Mouse (Mus musculus): ENCODE results near the gene 4933430I17Rik. TPM values are rescaled to one million over a fixed set of nuclear protein-coding genes. Genes with fewer than 3 reads are reported as not detected.
"Not testable (repeated sequence)": the region's sequence is repeated elsewhere in the genome, so short reads cannot be mapped to it uniquely, and the experiment has no call there.

Gene 4933430I17Rik
- total RNA-seq, 2 experiments from 2014 or later: not detected

DNA sequence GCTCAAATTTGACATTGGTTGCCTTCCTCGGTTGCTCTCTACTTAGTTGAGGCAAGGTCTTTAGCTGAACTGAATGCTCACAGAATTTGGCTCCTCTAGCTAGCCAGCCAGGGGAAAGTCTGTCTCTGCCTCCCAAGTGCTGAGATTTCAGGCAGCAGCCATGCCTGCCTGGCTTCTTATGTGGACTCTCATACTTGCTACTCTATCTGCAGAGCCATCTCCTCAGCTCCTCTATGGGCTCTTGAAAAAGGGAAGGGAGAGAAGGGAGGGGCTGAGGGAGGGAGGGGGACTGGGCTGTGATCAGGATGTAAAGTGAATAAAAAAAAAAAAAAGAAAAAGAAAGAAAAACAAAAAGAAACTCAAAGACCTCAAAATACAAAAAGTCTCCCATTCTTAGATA, 65.7 kb downstream of the 4933430I17Rik start:
- ATAC-seq (replicated peaks; ENCODE audit: low FRiP score, poor library complexity, severe bottlenecking): no peak

DNA sequence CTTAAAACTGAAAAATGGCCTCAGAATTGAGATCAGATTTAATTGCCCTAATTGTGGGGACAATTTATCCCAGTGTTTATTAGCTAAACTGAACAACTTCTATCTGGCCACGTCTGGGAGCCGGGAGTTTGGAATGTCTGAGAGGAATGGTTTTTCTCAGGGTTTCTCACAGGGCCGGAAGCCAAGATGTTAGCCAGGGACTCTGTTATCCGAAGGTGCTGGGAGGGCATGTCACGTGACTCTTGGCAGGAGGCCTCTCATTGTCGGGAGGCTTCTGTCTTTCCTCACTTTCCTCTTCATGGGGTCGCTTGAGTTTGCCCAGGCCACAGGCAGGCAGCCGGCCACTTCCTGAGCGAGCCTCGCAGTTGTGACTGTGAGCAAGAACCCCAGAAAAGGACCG, 66.2 kb downstream of the 4933430I17Rik start:
- no peak for ATAC-seq (replicated peaks; ENCODE audit: low FRiP score, poor library complexity, severe bottlenecking)

DNA sequence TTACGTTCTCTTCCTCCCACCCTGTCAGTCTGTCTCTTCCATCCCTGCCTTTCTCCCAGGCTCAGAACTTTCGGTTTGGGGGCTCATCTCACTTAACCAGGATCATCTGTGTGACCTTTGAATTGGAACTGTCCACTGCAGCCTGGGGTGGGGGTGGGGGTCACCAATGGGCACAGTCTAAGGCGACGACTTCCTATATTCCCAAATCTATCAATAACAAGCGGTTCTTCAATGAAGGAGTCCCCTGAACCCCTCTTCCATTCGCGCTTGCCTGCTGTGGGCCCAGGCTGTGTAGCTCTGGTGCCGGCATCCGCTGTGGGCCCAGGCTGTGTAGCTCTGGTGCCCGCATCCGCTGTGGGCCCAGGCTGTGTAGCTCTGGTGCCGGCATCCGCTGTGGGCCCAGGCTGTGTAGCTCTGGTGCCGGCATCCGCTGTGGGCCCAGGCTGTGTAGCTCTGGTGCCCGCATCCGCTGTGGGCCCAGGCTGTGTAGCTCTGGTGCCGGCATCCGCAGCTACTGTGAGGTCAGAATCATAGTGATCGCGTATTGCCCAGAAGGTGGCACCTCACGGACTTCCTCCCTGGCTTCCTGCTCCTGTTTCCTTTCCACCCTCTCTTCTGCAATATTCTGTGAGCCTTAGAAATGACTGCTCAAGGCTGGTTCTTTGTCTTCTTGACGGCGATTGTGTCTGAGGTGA, 68.5 kb downstream of the 4933430I17Rik start:
- ATAC-seq (replicated peaks; ENCODE audit: low FRiP score, poor library complexity, severe bottlenecking): not testable (repeated sequence)

DNA sequence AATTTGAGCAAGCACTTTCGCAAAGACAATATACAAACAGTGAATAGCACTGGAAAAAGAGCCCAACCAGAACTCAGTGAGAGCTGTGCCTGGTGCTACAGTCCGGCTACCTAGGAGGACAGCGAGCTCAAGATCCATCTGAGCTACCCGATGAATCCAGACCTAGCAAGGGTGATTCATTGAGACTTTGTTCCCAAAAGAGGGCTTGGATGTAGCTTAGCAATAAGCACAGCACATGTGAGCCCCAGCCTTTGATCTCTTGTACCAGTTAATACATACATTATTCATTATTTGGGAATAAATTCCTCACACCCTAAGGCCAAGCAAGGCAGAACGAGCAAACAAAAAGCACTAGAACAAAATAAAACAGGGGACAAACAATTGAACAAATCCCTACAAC, 69.3 kb downstream of the 4933430I17Rik start:
- no peak for ATAC-seq (replicated peaks; ENCODE audit: low FRiP score, poor library complexity, severe bottlenecking)

DNA sequence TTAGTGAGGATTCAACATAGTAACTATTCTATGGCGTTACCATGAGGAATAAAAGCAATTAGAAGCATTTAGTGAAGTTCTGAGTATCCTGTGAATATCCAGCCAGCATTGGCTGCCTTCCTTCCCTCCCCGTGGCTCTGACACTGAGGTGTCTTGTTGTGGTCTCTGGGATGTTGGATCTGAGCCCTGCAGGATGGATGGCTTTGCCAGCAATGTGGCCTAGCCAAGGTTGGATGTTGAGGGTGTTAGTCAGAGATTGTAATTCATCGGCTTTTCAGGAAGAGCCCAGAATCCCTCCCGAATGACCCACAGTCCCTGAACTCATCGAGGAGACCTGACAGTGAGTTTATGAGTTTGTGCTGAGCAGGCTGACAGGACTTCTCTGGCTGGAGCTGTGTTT, 70.9 kb downstream of the 4933430I17Rik start:
- ATAC-seq (replicated peaks; ENCODE audit: low FRiP score, poor library complexity, severe bottlenecking): no peak

Other genes with a start within 250 kb of the 4933430I17Rik start
- gene Fkbp15, start 164.8 kb upstream of the 4933430I17Rik start, total RNA-seq (2015; ENCODE audit: low replicate concordance): 23.1 and 29.9 TPM in 2 replicates
- 35.2 and 49.7 TPM in 2 replicates for gene Fkbp15, start 164.8 kb upstream of the 4933430I17Rik start, total RNA-seq (2017; ENCODE audit: low replicate concordance)
- 6.7 and 10.1 TPM in 2 replicates for gene Slc31a1, start 164.6 kb upstream of the 4933430I17Rik start, total RNA-seq (2015; ENCODE audit: low replicate concordance)
- gene Slc31a1, start 164.6 kb upstream of the 4933430I17Rik start, total RNA-seq (2017; ENCODE audit: low replicate concordance): 4.2 and 4.5 TPM in 2 replicates
- gene Cdc26, start 116.7 kb upstream of the 4933430I17Rik start, total RNA-seq (2015; ENCODE audit: low replicate concordance): 54.5 and 68.1 TPM in 2 replicates
- 17.9 and 37.6 TPM in 2 replicates for gene Cdc26, start 116.7 kb upstream of the 4933430I17Rik start, total RNA-seq (2017; ENCODE audit: low replicate concordance)
- 12.6 and 15.9 TPM in 2 replicates for gene Prpf4, start 116.6 kb upstream of the 4933430I17Rik start, total RNA-seq (2015; ENCODE audit: low replicate concordance)
- gene Prpf4, start 116.6 kb upstream of the 4933430I17Rik start, total RNA-seq (2017; ENCODE audit: low replicate concordance): 13.6 and 14.2 TPM in 2 replicates
- not detected in 2 replicates for gene Rnf183, start 90.1 kb upstream of the 4933430I17Rik start, total RNA-seq (2015; ENCODE audit: low replicate concordance)
- gene Rnf183, start 90.1 kb upstream of the 4933430I17Rik start, total RNA-seq (2017; ENCODE audit: low replicate concordance): not detected in 2 replicates
- 1.8 TPM in 1 of 2 replicates, not detected in the other for gene Wdr31, start 54.5 kb upstream of the 4933430I17Rik start, total RNA-seq (2015; ENCODE audit: low replicate concordance)
- gene Wdr31, start 54.5 kb upstream of the 4933430I17Rik start, total RNA-seq (2017; ENCODE audit: low replicate concordance): 1.2 and 1.7 TPM in 2 replicates
- gene Bspry, start 45.3 kb upstream of the 4933430I17Rik start, total RNA-seq (2015; ENCODE audit: low replicate concordance): not detected in 2 replicates
- gene Bspry, start 45.3 kb upstream of the 4933430I17Rik start, total RNA-seq (2017; ENCODE audit: low replicate concordance): not detected in 2 replicates
- not detected in 2 replicates for gene Hdhd3, start 21.9 kb upstream of the 4933430I17Rik start, total RNA-seq (2015; ENCODE audit: low replicate concordance)
- gene Hdhd3, start 21.9 kb upstream of the 4933430I17Rik start, total RNA-seq (2017; ENCODE audit: low replicate concordance): not detected in 2 replicates
- gene Alad, start 5.5 kb upstream of the 4933430I17Rik start, total RNA-seq (2015; ENCODE audit: low replicate concordance): 510 and 532 TPM in 2 replicates
- 271 and 392 TPM in 2 replicates for gene Alad, start 5.5 kb upstream of the 4933430I17Rik start, total RNA-seq (2017; ENCODE audit: low replicate concordance)
- gene Pole3, start 301 bp upstream of the 4933430I17Rik start, total RNA-seq (2015; ENCODE audit: low replicate concordance): 45.4 and 74.2 TPM in 2 replicates
- gene Pole3, start 301 bp upstream of the 4933430I17Rik start, total RNA-seq (2017; ENCODE audit: low replicate concordance): 51.3 and 53.0 TPM in 2 replicates
- 6.5 TPM in 1 of 2 replicates, not detected in the other for gene Rgs3, start 34.5 kb downstream of the 4933430I17Rik start, total RNA-seq (2015; ENCODE audit: low replicate concordance)
- 0.30 and 4.1 TPM in 2 replicates for gene Rgs3, start 34.5 kb downstream of the 4933430I17Rik start, total RNA-seq (2017; ENCODE audit: low replicate concordance)

Data from erythroid progenitor cell, adult 5-6 weeks (primary cell).